Mouse (Mus musculus): ENCODE results near the gene Kif6. TPM values are rescaled to one million over a fixed set of nuclear protein-coding genes. Genes with fewer than 3 reads are reported as not detected.

Kif6 gene
- total RNA-seq, 2 experiments from 2014 or later = not detected

DNA sequence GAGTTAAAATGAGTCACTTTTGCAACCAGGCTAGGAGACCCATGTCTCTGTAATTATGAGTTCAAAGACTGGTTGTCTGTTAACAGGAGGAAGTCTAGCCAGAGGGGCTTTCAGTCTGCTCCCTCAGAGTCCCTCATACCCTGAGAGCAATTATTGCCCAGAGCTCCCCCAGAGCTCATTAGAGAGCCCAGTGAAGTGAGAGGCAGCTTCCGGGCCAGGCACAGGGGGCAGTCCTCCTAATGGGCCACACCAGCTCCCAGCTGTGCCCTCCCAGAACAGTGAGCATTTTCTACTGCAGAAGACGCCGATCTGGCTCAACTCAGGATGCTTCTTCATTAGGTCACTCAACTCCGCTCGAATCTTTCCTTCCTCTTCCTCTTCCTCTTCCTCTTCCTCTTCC, 201.8 kb downstream of the Kif6 start:
- intact Hi-C loops (cut with DNase I; ENCODE audit: low total_unique reads) = no loop called here
- no peak for DNase-seq

DNA sequence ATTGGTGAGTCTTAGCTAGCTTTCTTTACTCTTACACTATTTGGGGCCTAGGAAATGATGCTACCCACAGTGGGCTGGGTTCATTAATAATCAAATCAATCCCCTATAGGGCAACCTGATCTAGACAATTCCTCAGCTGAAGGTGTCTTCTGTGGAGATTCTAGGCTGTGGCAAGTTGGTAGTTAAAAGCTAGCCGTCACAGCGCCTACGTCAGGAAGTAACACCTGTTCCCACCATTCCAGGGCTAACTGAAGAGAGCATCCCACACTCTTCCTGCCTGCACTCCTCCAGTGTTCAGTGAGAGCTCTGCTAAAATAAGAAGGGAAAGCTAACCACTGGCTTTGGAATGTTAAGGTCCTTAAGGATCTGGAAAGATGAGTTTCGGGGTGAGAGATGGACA, 205.3 kb downstream of the Kif6 start:
- no peak for DNase-seq
- intact Hi-C loops (cut with DNase I; ENCODE audit: low total_unique reads) = no loop called here

DNA sequence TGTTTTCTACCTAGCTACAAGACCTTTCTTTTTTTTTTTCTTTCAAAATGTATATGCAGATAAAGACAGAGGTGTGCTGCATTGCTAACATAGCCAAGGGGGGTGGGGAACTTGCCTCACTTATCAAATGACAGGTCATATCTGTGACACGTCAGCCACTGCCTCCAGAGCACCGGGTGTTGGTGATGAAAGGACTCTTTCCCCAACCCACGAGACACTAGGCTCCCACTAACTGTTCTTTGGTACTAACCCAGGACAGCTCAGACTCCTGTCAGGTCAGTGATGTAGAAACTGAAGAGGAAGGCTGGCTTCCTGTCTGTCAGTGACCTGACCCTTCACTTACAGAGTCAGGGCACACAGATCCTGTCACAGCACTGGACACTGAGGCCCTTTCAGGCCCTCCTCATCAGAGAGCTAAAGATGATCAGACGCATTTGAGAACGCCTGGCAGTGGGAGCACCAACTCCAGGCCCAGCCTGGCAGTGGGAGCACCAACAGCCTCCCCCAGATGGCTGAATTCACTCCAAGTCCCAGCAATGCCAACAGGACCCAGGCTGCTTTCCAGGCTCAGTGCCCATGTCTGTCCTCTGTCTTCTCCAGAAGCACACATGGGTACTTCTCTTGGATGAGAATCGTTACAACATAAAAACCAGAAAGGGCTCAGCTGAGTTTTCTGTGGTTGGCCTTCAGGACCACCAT, 209.4 kb downstream of the Kif6 start:
- intact Hi-C loops (cut with DNase I; ENCODE audit: low total_unique reads) = no loop called here
- DNase-seq = no peak

DNA sequence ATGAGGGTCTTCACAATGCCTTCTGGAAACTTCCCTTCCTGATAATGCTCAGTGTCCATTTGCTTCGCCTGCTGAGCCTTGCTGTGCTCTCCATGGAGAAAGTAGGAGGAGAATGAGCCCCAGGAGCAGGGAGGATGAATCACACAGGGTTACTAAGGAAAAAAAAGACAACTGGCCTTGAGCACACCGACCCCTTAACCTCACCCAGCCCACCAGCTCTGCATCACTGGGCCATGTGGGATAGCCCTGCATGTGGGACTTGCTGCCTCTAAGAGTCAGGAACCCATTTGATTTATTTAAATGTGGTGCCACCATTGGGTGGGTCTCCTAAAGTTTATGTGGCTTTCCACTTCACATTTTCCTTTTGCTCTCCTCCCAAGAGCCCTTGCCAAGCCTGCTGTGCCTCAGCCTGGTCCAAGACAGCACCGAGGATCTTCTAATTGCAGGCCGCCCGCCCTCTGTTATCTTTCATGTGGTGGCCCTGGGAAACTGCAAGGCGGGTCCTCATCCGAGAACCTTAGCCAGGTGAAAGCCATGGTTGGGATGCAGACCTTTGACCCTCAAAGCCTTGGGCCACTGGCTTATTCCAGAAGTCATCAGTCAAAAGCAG, 210.0 kb downstream of the Kif6 start:
- DNase-seq = no peak
- intact Hi-C loops (cut with DNase I; ENCODE audit: low total_unique reads) = no loop called here

DNA sequence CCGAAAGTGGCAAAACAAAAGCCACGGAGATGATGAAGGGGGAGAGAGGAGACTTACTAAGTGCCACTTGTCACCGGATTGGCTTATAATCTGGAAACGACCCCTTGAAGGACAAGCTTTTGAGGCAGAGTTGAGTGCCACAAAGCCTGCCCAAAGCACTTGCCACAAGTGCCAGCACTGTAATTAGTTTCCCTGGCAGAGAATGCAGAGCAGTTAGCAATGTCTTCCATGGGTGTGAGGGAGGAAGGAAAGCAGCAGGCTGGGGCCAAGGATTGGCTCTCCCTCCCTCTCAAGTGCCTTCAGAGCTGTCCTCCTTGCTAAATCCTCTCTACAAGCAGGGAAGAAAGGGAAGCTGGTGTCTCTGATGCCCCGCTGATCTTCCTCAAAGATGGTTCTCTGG, 210.9 kb downstream of the Kif6 start:
- intact Hi-C loops (cut with DNase I; ENCODE audit: low total_unique reads) = no loop called here
- DNase-seq = no peak

DNA sequence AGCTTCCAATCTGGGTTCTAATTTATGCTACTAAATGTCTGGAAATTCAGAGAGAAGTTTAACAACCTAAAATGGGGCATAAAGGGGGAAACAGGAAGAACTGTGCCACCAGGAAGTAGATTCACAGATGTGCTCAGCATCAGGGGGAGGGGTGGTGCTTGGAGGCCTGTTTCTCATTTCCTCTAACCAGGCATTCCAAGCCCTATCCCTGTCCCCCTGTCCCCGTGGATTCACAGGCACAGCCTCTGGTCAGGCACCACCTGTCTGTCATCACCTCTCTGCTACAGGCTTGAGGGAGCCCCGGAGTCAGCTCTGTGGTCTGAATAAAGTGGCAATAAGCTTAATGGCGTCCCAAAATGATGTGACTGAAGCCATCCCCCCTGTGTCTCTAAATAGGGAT, 216.8 kb downstream of the Kif6 start:
- intact Hi-C loops (cut with DNase I; ENCODE audit: low total_unique reads) = no loop called here
- DNase-seq = no peak

DNA sequence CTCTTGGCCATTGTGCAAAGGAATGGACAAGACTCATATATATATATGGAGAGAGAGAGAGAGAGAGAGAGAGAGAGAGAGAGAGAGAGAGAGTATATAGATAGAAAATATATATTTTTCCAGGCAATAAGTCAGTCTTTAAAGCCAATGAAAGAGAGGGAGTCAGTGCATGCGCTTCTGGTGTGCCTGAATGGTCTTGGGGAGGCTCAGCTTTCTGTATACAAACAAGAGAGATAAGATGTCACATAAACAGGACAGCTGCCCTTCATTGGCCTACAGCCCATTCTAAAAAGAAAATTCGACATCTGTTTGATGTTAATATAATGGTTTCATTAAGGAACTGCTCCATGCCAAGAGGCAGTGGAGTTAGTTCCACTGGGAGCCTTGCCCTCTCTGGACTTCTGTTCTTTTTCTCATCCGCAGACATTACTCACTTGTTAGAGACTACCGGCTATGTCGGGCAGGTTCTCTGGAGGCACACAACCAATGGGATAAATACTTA, 219.2 kb downstream of the Kif6 start:
- DNase-seq = no peak
- intact Hi-C loops (cut with DNase I; ENCODE audit: low total_unique reads) = no loop called here

- intact Hi-C loops (cut with DNase I; ENCODE audit: low total_unique reads) = no loop called here
- DNase-seq = no peak
Measured at GRCm38 (mm10) chr17:49837417-49837816, 222.5 kb downstream of the Kif6 start.

DNA sequence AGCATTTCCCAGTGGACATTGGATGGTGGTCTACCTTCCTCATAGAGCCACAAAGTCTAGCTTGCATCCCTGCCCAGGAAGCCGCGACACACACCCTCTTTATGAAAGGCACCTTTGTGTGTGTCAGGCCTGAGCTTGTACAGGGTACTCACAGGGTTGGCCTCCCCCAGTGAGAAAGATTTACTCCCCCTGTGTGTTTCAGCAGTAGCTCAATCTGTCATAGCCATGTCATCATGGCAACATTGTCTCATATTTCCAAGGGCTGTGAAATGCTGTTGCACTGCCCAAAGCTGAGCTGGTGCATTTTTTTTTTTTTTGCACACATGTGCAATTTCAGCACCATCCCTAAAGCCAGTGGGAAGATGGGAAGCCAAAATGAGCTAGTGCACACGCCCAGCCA, 224.3 kb downstream of the Kif6 start:
- DNase-seq = no peak
- intact Hi-C loops (cut with DNase I; ENCODE audit: low total_unique reads) = no loop called here

GRCm38 (mm10) chr17:49851210-49851609, 236.3 kb downstream of the Kif6 start:
- DNase-seq = no peak
- intact Hi-C loops (cut with DNase I; ENCODE audit: low total_unique reads) = no loop called here

- intact Hi-C loops (cut with DNase I; ENCODE audit: low total_unique reads) = no loop called here
- DNase-seq = peak; percentile 43
Measured at GRCm38 (mm10) chr17:49852183-49852582, 237.2 kb downstream of the Kif6 start.

DNA sequence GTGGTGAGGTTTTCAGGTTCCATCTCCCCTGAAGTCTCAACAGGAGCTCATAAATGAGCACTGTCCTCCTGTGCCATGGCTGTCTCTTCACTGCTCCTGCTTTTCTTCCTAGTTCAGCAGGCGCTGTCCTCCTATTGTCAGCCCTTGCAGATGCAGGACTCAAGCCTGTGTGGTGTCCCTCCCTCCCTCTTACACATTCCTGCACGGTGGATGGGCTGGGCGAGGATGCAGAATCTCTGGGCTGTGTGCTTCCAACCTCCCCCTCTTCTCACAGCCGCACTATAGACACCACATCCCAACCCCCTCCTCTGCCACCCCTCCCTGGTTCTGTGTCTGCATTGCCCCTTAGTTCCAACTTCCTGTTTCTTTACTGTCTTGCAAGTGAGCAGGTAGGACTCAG, 240.8 kb downstream of the Kif6 start:
- DNase-seq = no peak
- intact Hi-C loops (cut with DNase I; ENCODE audit: low total_unique reads) = no loop called here

- no peak for DNase-seq
- intact Hi-C loops (cut with DNase I; ENCODE audit: low total_unique reads) = no loop called here
Measured at GRCm38 (mm10) chr17:49860057-49860816, 245.3 kb downstream of the Kif6 start.

DNA sequence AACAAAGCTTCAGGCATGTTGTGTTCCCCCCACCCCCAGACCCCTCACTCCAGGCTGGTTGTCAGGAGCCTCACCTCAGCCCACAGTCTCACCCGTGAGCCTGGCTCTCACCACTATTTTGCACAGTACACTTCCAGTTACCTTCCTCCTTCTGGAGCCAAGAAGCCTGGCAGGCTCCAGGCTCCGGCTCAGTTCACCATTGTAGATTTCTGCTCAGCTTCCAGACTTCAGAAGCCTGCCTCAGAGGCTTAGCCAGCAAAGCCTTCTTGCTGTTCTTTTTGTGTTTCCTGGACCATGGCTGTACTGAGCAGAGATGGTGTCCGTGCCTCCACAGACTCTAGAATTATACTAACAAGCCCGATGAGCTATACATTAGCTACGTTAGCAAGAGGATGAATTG, 248.7 kb downstream of the Kif6 start:
- DNase-seq = no peak
- intact Hi-C loops (cut with DNase I; ENCODE audit: low total_unique reads) = no loop called here

GRCm38 (mm10) chr17:49865604-49866003, 250.7 kb downstream of the Kif6 start:
- intact Hi-C loops (cut with DNase I; ENCODE audit: low total_unique reads) = no loop called here
- DNase-seq = no peak

GRCm38 (mm10) chr17:49866653-49867215, 251.8 kb downstream of the Kif6 start:
- intact Hi-C loops (cut with DNase I; ENCODE audit: low total_unique reads) = no loop called here
- no peak for DNase-seq

GRCm38 (mm10) chr17:49867321-49868137, 252.6 kb downstream of the Kif6 start:
- intact Hi-C loops (cut with DNase I; ENCODE audit: low total_unique reads) = no loop called here

GRCm38 (mm10) chr17:49869246-49869645, 254.3 kb downstream of the Kif6 start:
- intact Hi-C loops (cut with DNase I; ENCODE audit: low total_unique reads) = no loop called here
- no peak for DNase-seq

More at GRCm38 (mm10) chr17:49867321-49868137, 252.6 kb downstream of the Kif6 start:
- no peak for DNase-seq

- DNase-seq = no peak
- intact Hi-C loops (cut with DNase I; ENCODE audit: low total_unique reads) = no loop called here
Measured at GRCm38 (mm10) chr17:49872305-49872704, 257.4 kb downstream of the Kif6 start.
